Mouse (Mus musculus) urinary bladder, postnatal 0 days (tissue): ENCODE results near the gene Pbld2. TPM values are rescaled to one million over a fixed set of nuclear protein-coding genes. Genes with fewer than 3 reads are reported as not detected.

Experiments
- polyA plus RNA-seq: library from polyadenylated mRNA; unstranded; fragments of >200 nt; fragmentation: Nextera tagmentation; extraction: Ambion mirVana; gene quantifications from 2 replicates; pipeline ENCODE4 v1.2.1, GENCODE M21; 2015

Gene Pbld2
- polyA plus RNA-seq = 0.88 and 0.91 TPM in 2 replicates

GRCm38 (mm10) chr10:63023749-63024579, at the start of gene Pbld2, which contains the start of gene Hnrnph3:
TSS of gene Pbld2 (plus strand) at chr10:63024315.
TSS of gene Hnrnph3 (minus strand) at chr10:63024217.

DNA sequence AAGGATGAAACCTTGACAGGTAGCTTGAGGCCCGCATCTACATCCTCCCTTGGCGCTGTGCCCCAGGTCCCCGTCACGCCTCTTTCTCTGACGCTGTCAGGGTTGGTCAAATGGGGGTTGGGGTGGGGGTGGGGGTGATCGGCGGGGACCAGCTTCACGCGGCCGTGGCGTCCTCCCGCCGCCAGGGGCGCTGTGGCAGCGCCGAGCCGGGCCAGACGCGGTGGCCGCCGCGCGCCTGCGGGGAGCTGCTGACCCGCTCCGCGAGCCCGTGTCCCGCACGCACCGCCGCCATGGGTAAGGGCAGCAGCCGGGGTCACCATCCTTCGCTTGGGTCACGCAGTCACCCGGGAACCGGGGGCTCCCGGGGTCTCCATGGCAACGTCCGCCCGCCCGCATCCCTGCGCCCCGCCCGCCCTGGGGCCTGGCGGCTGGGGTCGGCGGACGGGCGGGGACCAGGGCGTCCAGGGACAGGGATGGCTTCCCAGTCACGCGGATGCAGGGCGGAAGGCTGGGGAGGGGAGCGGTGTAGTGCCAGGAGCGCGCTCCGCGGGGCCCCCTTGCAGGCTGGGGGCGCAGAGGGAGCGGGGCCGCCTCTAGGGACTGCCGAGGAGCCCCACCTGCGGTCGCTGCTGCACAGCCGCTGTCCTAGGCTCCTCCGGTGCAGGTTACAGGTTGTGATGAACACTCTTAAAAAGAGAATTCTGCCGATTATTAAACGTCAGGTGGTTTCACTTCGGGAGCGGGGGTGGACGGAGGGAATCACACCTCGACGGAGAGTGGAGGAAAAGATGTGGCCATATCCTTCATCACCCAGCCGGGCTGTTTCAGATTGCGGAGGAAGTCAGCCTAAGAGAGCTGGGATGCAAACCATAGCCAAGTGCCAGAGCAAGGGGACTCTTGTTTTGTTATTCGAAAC, 43.8 kb upstream of the Pbld2 start, which contains the start of gene Rufy2:
Gene Rufy2 (plus strand): TSS at position 185 of the 916 bp plus-strand sequence.

GRCm38 (mm10) chr10:63059862-63060261, 35.7 kb downstream of the Pbld2 start, which contains the start of gene Pbld1:
TSS of gene Pbld1 (plus strand) at chr10:63060162.

DNA sequence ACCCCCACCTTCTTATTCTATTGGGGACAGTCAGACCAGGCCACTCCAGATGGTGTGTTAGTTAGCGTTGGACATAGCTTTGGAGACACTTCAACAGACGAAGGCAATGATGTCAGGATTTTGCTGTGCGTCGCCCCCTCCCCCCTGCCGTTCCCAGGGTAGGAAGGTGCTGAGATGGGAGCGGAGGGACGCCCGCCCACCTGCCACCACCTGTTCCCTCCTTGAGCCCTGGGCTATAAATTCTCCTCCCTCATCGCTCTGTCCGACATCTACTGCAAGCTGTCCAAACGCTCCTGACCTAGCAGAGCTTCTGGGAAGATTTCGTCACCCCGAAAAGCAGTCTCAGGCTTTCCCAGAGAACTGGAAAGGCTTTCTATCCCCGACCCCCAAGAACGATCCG, 75.4 kb downstream of the Pbld2 start, which contains the start of gene Atoh7:
Gene Atoh7 (plus strand): TSS at position 131 of the 400 bp plus-strand sequence.

Other genes starting within 250 kb of the Pbld2 start
- 54.2 and 56.2 TPM in 2 replicates for gene Ccar1, start 232.0 kb upstream of the Pbld2 start, polyA plus RNA-seq
- 7.1 and 7.8 TPM in 2 replicates for gene Tet1, start 115.3 kb upstream of the Pbld2 start, polyA plus RNA-seq
- 12.7 and 13.8 TPM in 2 replicates for gene Slc25a16, start 103.7 kb upstream of the Pbld2 start, polyA plus RNA-seq
- 2.9 and 4.0 TPM in 2 replicates for gene Dna2, start 77.3 kb upstream of the Pbld2 start, polyA plus RNA-seq
- 13.5 and 14.6 TPM in 2 replicates for gene Rufy2, start 44.1 kb upstream of the Pbld2 start, polyA plus RNA-seq
- 30.7 and 34.8 TPM in 2 replicates for gene Hnrnph3, start 98 bp upstream of the Pbld2 start, polyA plus RNA-seq
- 0.23 and 0.39 TPM in 2 replicates for gene Pbld1, start 35.8 kb downstream of the Pbld2 start, polyA plus RNA-seq
- gene Atoh7, start 75.3 kb downstream of the Pbld2 start, polyA plus RNA-seq = not detected in 2 replicates
- gene Mypn, start 179.6 kb downstream of the Pbld2 start, polyA plus RNA-seq = 0.75 and 1.0 TPM in 2 replicates
- 42.0 and 47.9 TPM in 2 replicates for gene Herc4, start 219.5 kb downstream of the Pbld2 start, polyA plus RNA-seq